Mouse (Mus musculus) lung, adult 2 months (tissue): ENCODE data around the gene 4931406P16Rik.

ENCODE experiments used
- CTCF ChIP-seq: fragments of 200-500 bp; IDR thresholded peaks from 2 replicates; pipeline ENCODE4 v1.5.1; 2011; ENCODE audit warnings: mild to moderate bottlenecking, low read length, control low read depth; ENCODE audit not compliant: insufficient read depth
- POLR2A ChIP-seq: fragments of 200-500 bp; IDR thresholded peaks from 2 replicates; pipeline ENCODE4 v1.6.1; 2011; ENCODE audit warnings: low read depth, mild to moderate bottlenecking, control low read depth, low read length, borderline replicate concordance; ENCODE audit errors: extremely low read depth

- no peak for TF ChIP-seq POLR2A
- TF ChIP-seq CTCF = no peak
Measured at GRCm38 (mm10) chr7:34276066-34276465, 37.3 kb downstream of the 4931406P16Rik start.
